Mouse (Mus musculus) embryonic facial prominence, embryonic 13.5 days (tissue): ENCODE measurements around the gene Zfp286. TPM values are rescaled to one million over a fixed set of nuclear protein-coding genes. Genes with fewer than 3 reads are reported as not detected.
A peak's percentile ranks its signal among the peaks of the same experiment; 100 is the strongest.

Experiments
- ATAC-seq: fragments of 200-750 bp; cut with Nextera tagmentation; 2 replicates; pipeline ENCODE4 v1.8.0; 2017; ENCODE audit warnings: low read depth; ENCODE audit not compliant: insufficient number of reproducible peaks, insufficient read depth, low FRiP score, low TSS enrichment
- H3K27ac ChIP-seq: fragments of 300-500 bp; sonication (generic); 2 replicates; pipeline ENCODE4 v1.5.1; 2015; ENCODE audit warnings: moderate library complexity, mild to moderate bottlenecking, inconsistent platforms
- H3K27me3 ChIP-seq: fragments of 300-500 bp; sonication (generic); 2 replicates; pipeline ENCODE4 v1.6.1; 2015; ENCODE audit warnings: mild to moderate bottlenecking, inconsistent platforms
- H3K36me3 ChIP-seq: fragments of 300-500 bp; sonication (generic); 2 replicates; pipeline ENCODE4 v1.6.1; 2015; ENCODE audit warnings: mild to moderate bottlenecking, inconsistent platforms
- H3K4me1 ChIP-seq: fragments of 300-500 bp; sonication (generic); 2 replicates; pipeline ENCODE4 v1.6.1; 2015; ENCODE audit warnings: inconsistent platforms
- H3K4me2 ChIP-seq: fragments of 300-500 bp; sonication (generic); 2 replicates; pipeline ENCODE4 v1.6.1; 2015; ENCODE audit warnings: moderate library complexity, mild to moderate bottlenecking, inconsistent platforms
- H3K4me3 ChIP-seq: fragments of 300-500 bp; sonication (generic); 2 replicates; pipeline ENCODE4 v1.5.1; 2015; ENCODE audit warnings: mild to moderate bottlenecking, inconsistent platforms
- H3K9ac ChIP-seq: fragments of 300-500 bp; sonication (generic); 2 replicates; pipeline ENCODE4 v1.6.1; 2015; ENCODE audit warnings: mild to moderate bottlenecking, inconsistent platforms
- H3K9me3 ChIP-seq: fragments of 300-500 bp; sonication (generic); 2 replicates; pipeline ENCODE4 v1.6.1; 2016; ENCODE audit warnings: inconsistent platforms
- WGBS: fragments of 180-500 bp; shearing (Covaris S2); methylation state at CpG from one replicate; pipeline ENCODE4 v1.1.7; 2015; ENCODE audit warnings: mixed read lengths; 5-methylcytosine and 5-hydroxymethylcytosine counted together
- polyA plus RNA-seq: library from polyadenylated mRNA; unstranded; fragments of >200 nt; fragmentation: Nextera tagmentation; extraction: Ambion mirVana; gene quantifications from 2 replicates; pipeline ENCODE4 v1.2.1, GENCODE M21; 2015

Zfp286 gene
- polyA plus RNA-seq, 1 experiment from 2014 or later = 39.8 TPM

DNA sequence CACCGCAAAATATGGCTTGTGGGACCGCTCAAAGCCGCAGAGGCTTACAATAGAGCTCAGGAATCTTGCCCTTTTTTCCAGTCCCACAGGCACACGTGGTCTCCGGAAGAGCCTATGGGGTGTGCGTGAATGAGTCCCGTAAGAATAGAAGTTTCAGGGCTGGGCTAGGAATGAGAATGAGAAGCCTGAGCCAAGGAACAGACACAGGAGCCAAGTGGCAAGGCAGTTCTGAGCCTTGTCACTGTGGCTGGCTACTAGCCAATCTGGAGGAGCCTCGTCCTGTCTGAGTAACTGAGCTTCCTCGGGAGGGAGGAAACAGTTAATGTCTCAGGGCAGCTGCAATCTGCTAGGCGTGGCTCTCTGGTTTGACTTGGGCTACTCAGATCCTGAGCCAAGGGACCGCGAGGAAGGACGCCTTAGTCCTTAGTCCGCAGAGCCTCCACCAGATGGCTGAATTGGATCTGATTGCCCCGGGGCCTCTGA, 30.8 kb upstream of the Zfp286 start, which contains the start of gene Trim16:
TSS of gene Trim16 (plus strand) at position 173 of the 483 bp plus-strand sequence.
- Histone ChIP-seq H3K36me3 (peaks cover 13% of the 10 kb centered on the region; the same call in 1 of the 2 replicates), H3K4me2 (peak within 1 kb of the TSS; percentile 87), H3K27me3 (no peaks in the 10 kb centered on the region), H3K4me1 (peaks cover 47% of the 10 kb centered on the region), H3K27ac (peak within 1 kb of the TSS; percentile 88), H3K9ac (peak within 1 kb of the TSS; percentile 76), H3K9me3 (no peaks in the 10 kb centered on the region), H3K4me3 (peak within 1 kb of the TSS; percentile 60)
- WGBS = 2% methylated on average over 15 of the region's 15 CpGs
- peak; percentile 73 for ATAC-seq

DNA sequence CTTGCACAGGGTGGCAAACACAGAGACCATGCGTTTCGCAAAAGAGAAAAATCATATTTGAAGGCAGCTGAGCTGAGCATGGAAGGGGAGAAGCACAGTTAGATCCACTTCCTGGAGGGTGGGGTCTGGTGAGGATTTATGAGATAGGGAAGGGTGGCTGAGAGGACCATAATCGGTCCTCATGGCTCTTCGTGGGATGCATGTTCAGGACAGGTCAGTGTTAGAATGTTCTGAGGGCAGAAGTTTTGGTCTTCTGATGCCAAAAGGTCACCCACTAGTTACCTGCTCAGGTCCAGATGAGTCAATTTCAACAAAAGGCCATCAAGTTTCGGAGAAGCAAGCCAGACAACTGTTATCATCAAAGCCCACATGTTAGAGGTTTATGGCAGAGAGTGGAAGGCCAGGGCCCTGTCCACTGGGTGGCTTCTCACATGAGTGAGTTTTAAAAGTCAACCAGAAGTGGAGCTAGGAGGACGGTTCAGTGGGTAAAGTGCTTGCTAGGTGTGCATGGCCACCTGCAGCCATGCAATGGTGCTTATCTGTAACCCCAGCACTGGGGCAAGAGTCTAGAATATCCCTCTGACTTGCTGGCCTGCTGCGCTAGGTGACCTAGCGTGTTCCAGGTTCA, 29.9 kb upstream of the Zfp286 start:
- Histone ChIP-seq H3K4me3 (no peak overlapping the region), H3K4me2 (peak overlapping the region; percentile 87; the same call in 1 of the 2 replicates), H3K27me3 (no peaks in the 10 kb centered on the region), H3K9ac (no peak overlapping the region), H3K4me1 (peaks cover 45% of the 10 kb centered on the region), H3K9me3 (no peaks in the 10 kb centered on the region), H3K36me3 (peaks cover 7% of the 10 kb centered on the region; the same call in 1 of the 2 replicates), H3K27ac (peak overlapping the region; percentile 88; the same call in 1 of the 2 replicates)
- no peak for ATAC-seq
- WGBS = 92% methylated on average over 8 of the region's 8 CpGs

DNA sequence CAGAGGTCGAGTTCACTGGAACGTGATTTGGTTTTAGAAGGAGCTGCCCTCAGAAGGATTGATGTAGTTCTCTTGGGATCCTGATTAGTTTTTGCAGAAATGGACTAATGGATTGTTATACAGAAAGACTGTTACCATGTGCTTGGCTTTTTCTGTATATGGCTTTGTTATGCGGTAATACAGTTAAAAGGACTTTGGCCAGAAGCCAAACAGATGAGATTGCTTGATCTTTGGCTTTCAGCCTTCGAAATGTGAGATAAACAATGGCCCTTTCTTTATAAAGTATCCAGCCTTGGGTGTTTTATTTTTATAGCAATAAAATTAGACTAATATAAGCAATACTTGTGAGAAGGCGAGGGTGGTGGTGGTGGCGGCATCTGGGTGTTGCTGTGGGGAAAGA, 27.3 kb upstream of the Zfp286 start:
- ATAC-seq = no peak
- 49% methylated on average over 6 of the region's 6 CpGs for WGBS

DNA sequence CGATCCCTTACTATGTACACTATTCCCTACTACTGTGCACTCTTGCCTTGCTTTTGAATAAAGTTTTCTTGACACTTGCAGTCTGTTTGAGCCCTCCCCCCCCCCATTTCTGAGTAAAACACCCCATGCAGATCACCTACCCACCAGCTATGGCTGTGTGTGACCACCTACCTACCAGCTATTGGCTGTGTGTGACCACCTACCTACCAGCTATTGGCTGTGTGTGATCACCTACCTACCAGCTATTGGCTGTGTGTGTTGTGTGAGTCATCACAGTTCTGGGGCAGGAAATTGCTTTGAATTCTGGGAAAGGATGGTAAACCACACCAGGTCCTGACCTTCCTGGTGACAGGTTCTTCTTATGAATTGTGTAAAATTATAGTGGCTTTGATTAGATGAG, 26.2 kb upstream of the Zfp286 start:
- no peaks in the 10 kb centered on the region for H3K36me3 ChIP-seq
- H3K4me3 ChIP-seq = no peak overlapping the region
- no peaks in the 10 kb centered on the region for H3K27me3 ChIP-seq
- WGBS = 95% methylated on average over 1 of the region's 1 CpGs
- H3K9ac ChIP-seq = no peak overlapping the region
- peaks cover 25% of the 10 kb centered on the region for H3K4me1 ChIP-seq
- H3K27ac ChIP-seq = no peak overlapping the region
- H3K9me3 ChIP-seq = no peaks in the 10 kb centered on the region
- no peak overlapping the region for H3K4me2 ChIP-seq
- no peak for ATAC-seq

More for the DNA sequence above, 27.3 kb upstream of the Zfp286 start:
- Histone ChIP-seq H3K36me3 (no peaks in the 10 kb centered on the region), H3K9ac (no peak overlapping the region), H3K4me3 (no peak overlapping the region), H3K4me2 (no peak overlapping the region), H3K27ac (no peak overlapping the region), H3K9me3 (no peaks in the 10 kb centered on the region), H3K27me3 (no peaks in the 10 kb centered on the region), H3K4me1 (peaks cover 33% of the 10 kb centered on the region)

DNA sequence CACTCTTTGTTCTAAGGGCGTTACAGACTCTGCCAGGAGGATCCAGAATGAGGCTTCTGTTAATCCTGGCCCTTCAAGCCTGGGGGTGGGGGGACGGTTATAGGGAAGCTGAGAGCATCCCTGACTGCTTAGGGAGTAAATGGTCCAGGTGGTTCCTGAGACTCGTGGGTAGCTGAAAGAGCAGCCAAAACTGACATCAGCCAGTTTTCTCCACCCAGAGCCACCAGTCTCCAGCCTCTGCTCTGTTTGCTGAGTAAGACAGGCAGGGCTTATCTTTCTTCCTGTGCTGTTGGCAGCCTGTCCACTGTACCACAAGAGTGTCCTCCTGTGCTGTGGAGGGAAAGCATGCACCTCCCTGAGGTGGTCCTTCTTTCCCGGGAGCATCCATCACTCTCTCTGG, 25.4 kb upstream of the Zfp286 start:
- Histone ChIP-seq H3K4me2 (no peak overlapping the region), H3K4me1 (peaks cover 17% of the 10 kb centered on the region), H3K9ac (no peak overlapping the region), H3K4me3 (no peak overlapping the region), H3K36me3 (no peaks in the 10 kb centered on the region), H3K9me3 (no peaks in the 10 kb centered on the region), H3K27me3 (no peaks in the 10 kb centered on the region), H3K27ac (no peak overlapping the region)
- WGBS = 55% methylated on average over 4 of the region's 4 CpGs
- ATAC-seq = no peak

DNA sequence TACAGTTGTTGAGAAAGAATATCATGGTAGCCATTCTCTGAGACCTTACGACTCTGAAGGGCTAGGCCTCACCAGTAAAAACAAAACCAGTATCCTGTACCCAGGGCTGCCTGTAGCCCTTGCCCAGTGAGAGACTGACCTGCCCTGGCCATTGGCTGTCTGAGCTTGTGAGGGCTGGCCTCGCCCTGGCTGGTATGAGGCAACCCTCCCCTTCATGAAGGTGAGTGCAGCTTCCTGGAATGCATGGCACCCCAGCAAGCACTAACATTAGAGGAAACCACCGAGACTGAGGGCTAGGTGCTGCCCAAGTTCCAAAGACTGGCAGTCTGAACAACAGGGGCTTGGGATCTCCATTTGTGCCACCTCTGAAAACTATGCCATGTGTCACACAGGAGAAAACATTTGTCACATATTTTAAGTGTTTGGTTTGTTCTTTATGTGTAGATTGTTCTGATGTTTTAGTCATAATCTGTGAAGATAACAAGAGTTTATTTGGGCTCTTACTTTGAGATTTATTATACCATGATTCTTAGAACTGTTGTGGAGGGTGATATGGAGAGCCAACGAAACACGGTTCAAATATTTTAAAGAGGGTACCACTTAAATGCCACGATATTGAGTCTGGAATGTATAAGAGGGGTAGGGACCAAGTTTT, 24.8 kb upstream of the Zfp286 start:
- H3K9me3 ChIP-seq = no peaks in the 10 kb centered on the region
- no peaks in the 10 kb centered on the region for H3K36me3 ChIP-seq
- WGBS = 68% methylated on average over 6 of the region's 6 CpGs
- no peak for ATAC-seq
- H3K27me3 ChIP-seq = no peaks in the 10 kb centered on the region
- H3K9ac ChIP-seq = no peak overlapping the region
- H3K4me3 ChIP-seq = no peak overlapping the region
- H3K27ac ChIP-seq = no peak overlapping the region
- no peak overlapping the region for H3K4me2 ChIP-seq
- peaks cover 14% of the 10 kb centered on the region; the same call in 1 of the 2 replicates for H3K4me1 ChIP-seq

DNA sequence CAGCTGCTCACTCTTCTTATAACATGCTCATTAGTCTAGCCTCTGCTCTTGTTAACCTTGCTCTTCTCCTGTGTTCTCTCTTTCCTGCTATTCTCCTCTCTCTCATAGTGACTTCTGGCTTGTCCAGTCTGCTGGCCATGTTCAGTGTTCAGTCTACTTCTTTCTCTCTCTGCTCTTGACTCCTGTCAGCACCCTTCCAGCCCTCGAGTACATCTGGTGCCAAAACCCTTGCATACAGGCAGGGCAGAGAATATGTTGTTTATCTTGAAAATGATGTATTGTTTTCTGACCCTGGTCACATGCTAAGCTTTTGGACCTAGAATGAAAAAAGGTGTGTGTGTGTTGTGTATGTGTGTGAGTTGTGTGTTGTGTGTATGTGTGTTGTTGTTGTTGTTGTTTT, 24.2 kb upstream of the Zfp286 start:
- Histone ChIP-seq H3K4me1 (peaks cover 14% of the 10 kb centered on the region; the same call in 1 of the 2 replicates), H3K9ac (no peak overlapping the region), H3K27ac (no peak overlapping the region), H3K36me3 (no peaks in the 10 kb centered on the region), H3K27me3 (no peaks in the 10 kb centered on the region), H3K9me3 (no peaks in the 10 kb centered on the region), H3K4me2 (no peak overlapping the region), H3K4me3 (no peak overlapping the region)
- no peak for ATAC-seq
- WGBS = 41% methylated on average over 1 of the region's 1 CpGs

DNA sequence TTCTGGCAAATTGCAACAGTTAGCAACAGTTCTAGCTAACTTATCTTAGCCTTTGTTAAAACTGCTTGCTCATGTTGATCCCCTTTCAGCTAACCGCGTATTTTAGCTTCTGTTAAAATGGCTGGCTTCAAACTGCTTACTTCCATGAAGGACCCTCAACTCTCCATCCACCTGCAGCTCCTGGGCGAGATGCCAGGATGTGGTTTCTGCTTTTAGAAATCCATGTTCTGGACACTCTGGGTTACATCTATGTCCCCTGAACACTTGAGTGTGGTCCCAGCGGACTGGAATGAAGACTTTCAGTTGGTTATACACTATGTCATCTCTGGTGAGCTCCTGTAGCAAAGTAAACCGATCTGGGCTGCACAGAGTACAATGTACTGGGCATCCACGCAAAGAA, 23.0 kb upstream of the Zfp286 start:
- Histone ChIP-seq H3K9ac (no peak overlapping the region), H3K4me2 (no peak overlapping the region), H3K9me3 (no peaks in the 10 kb centered on the region), H3K27ac (no peak overlapping the region), H3K4me1 (peaks cover 13% of the 10 kb centered on the region; the same call in 1 of the 2 replicates), H3K36me3 (no peaks in the 10 kb centered on the region), H3K4me3 (no peak overlapping the region), H3K27me3 (no peaks in the 10 kb centered on the region)
- WGBS = 87% methylated on average over 6 of the region's 6 CpGs
- ATAC-seq = no peak

DNA sequence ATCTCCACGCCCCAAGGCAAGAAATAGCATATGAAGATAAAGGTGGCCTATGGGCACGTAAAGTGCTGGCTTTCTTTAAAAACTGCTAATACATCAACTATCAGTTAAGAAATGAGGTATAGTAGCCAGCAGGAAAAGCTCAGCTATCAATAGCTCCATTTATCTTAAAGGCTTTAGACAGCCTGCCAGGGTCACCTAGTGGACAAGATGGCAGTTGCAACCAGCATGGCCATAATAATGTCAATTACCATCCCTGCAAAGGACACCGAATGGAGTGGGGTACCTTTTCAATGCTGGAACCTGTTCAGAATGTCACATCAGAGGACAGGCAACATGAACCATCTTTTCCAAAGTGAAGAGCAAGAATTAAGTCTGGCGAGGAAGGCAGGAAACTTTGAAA, 19.9 kb upstream of the Zfp286 start:
- Histone ChIP-seq H3K9ac (no peak overlapping the region), H3K4me2 (no peak overlapping the region), H3K27me3 (no peaks in the 10 kb centered on the region), H3K27ac (no peak overlapping the region), H3K4me3 (no peak overlapping the region), H3K36me3 (no peaks in the 10 kb centered on the region), H3K9me3 (peaks cover 3% of the 10 kb centered on the region; the same call in 1 of the 2 replicates), H3K4me1 (no peaks in the 10 kb centered on the region)
- no peak for ATAC-seq
- WGBS = 70% methylated on average over 4 of the region's 4 CpGs

DNA sequence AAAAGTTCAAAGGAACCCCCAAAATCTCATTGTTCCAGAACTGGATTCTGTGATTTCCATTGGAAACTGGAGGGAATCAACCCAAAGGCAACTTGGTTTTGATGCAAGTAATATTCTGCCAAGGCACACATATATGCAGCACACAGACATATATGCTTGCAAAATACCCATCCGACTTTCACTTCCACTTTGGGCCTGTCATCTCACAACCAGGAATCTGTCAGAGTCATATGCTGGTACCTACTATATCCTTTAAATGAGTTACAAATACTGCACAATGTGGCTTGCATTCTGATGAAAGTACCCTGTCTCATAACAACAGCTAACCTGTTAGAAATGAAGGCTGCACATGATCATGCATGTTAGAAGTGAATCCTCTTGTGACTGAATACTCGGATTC, 18.7 kb upstream of the Zfp286 start:
- Histone ChIP-seq H3K27ac (no peak overlapping the region), H3K4me1 (no peaks in the 10 kb centered on the region), H3K4me3 (no peak overlapping the region), H3K9me3 (peaks cover 3% of the 10 kb centered on the region; the same call in 1 of the 2 replicates), H3K27me3 (no peaks in the 10 kb centered on the region), H3K4me2 (no peak overlapping the region), H3K36me3 (no peaks in the 10 kb centered on the region), H3K9ac (no peak overlapping the region)
- 75% methylated on average over 2 of the region's 2 CpGs for WGBS
- ATAC-seq = no peak

DNA sequence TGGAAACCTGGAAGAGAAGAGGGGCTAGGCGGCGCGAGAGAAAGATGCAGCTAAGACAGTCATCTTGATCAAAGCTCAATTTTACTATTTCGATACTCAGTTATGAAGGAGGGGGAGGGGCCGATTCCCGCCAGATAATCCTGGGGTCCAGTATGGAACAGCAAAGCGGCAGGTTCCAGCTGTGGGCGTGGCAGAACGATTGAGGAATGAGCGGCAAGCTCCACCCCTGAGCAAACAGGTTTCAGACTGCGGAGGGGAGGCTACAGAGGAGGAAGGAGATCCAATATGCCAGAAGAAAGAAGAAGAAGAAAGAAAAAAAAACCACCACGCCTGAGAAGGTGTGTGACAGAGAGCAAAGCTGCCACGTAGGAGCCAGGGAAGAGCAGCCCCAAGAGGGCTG, 14.9 kb upstream of the Zfp286 start:
- no peak overlapping the region for H3K9ac ChIP-seq
- H3K27ac ChIP-seq = no peak overlapping the region
- H3K4me1 ChIP-seq = no peaks in the 10 kb centered on the region
- H3K9me3 ChIP-seq = peaks cover 3% of the 10 kb centered on the region; the same call in 1 of the 2 replicates
- H3K36me3 ChIP-seq = no peaks in the 10 kb centered on the region
- H3K4me2 ChIP-seq = peak overlapping the region; percentile 30
- no peak overlapping the region for H3K4me3 ChIP-seq
- ATAC-seq = no peak
- 51% methylated on average over 13 of the region's 13 CpGs for WGBS
- no peaks in the 10 kb centered on the region for H3K27me3 ChIP-seq

DNA sequence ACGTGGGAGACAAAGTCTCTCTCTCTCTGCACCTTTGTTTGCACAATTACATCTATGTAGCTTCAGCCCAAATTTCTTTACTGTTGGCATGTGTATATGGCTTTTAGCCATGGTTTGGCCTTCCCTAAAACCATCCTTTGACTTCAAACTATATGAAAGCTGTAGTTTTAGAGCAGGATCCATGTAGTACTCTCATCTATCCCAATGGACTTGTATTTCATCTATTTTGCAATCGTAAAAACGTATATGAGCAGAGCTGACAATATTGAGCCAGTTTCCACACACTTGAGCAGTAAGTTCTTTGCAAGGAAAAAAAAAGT, 315 bp upstream of the Zfp286 start:
- Histone ChIP-seq H3K4me3 (peak overlapping the region; percentile 66), H3K27ac (peak overlapping the region; percentile 60), H3K36me3 (peaks cover 32% of the 10 kb centered on the region), H3K27me3 (no peaks in the 10 kb centered on the region), H3K9me3 (peaks cover 5% of the 10 kb centered on the region; the same call in 1 of the 2 replicates), H3K4me1 (peaks cover 10% of the 10 kb centered on the region), H3K9ac (peak overlapping the region; percentile 86), H3K4me2 (peak overlapping the region; percentile 73)
- 55% methylated on average over 3 of the region's 3 CpGs for WGBS
- no peak for ATAC-seq
